Mouse (Mus musculus) kidney, adult 2 months (tissue): Measurements from ENCODE around the gene Gm8994. TPM values are rescaled to one million over a fixed set of nuclear protein-coding genes. Genes with fewer than 3 reads are reported as not detected.
A peak's percentile ranks its signal among the peaks of the same experiment; 100 is the strongest.
"Not testable (repeated sequence)": the region's sequence is repeated elsewhere in the genome, so short reads cannot be mapped to it uniquely, and the experiment has no call there.

Experiments used
- DNase-seq: peaks from one replicate; pipeline ENCODE4 v3.0.0; 2021
- H3K27ac ChIP-seq: fragments of 200-500 bp; 2 replicates; pipeline ENCODE4 v1.5.1; 2012; ENCODE audit warnings: low read depth, low read length, control low read depth, inconsistent platforms; ENCODE audit not compliant: insufficient read depth
- H3K27me3 ChIP-seq: fragments of 200-500 bp; replicated peaks from 2 replicates; pipeline ENCODE4 v1.6.1; 2012; ENCODE audit warnings: mild to moderate bottlenecking, moderate library complexity, low read length, inconsistent platforms; ENCODE audit not compliant: control insufficient read depth, insufficient read depth
- H3K36me3 ChIP-seq: fragments of 200-500 bp; 2 replicates; pipeline ENCODE4 v1.6.1; 2012; ENCODE audit warnings: mild to moderate bottlenecking, moderate library complexity, low read length, inconsistent platforms; ENCODE audit not compliant: control insufficient read depth, insufficient read depth
- H3K4me1 ChIP-seq: fragments of 200-500 bp; 2 replicates; pipeline ENCODE4 v1.6.1; 2011; ENCODE audit warnings: low read length; ENCODE audit not compliant: control insufficient read depth, insufficient read depth
- H3K4me3 ChIP-seq: fragments of 200-500 bp; 2 replicates; pipeline ENCODE4 v1.5.1; 2011; ENCODE audit warnings: mild to moderate bottlenecking, low read depth, low read length, control low read depth; ENCODE audit not compliant: insufficient read depth
- CTCF ChIP-seq: fragments of 200-500 bp; conservative IDR thresholded peaks from 2 replicates; pipeline ENCODE4 v1.5.1; 2011; ENCODE audit warnings: low read depth, mild to moderate bottlenecking, control low read depth, low read length, moderate library complexity, mixed read lengths; ENCODE audit not compliant: insufficient read depth, insufficient read length
- POLR2A ChIP-seq: fragments of 200-500 bp; IDR thresholded peaks from one replicate; pipeline ENCODE4 v1.6.1; 2011; ENCODE audit warnings: low read depth, low read length, control low read depth
- WGBS: fragments of 180-500 bp; shearing (Covaris S2); methylation state at CpG from one replicate; pipeline ENCODE4 v1.1.7; 2018; 5-methylcytosine and 5-hydroxymethylcytosine counted together
- polyA plus RNA-seq: library from polyadenylated mRNA; depleted of rRNA; stranded (reverse); fragments of >200 nt; gene quantifications from 2 replicates; pipeline ENCODE4 v1.2.3, GENCODE M21; 2012; rRNA removed

Gm8994 gene
- polyA plus RNA-seq = 0.05 TPM in 1 of 2 replicates, not detected in the other

DNA sequence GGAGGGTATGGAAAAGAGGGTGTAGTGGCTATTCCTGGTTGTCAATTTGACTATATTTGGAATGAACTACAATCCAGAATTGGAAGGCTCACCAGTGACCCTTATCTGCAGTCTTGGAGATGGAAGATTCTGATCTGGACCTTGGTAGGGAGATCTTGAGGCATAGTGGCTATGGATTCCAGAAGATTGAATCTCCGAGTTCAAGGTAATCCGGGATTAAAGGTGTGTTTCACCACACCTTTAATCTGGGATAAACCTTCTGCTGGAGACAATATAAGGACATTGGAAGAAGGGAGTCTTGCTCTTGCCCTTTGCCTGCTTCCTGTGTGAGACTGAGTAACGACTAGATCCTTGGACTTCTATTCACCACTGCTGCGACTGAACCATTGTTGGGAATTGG is at the start of gene Gm8994:
TSS of gene Gm8994 (plus strand) at position 301 of the 400 bp plus-strand sequence.
- not testable (repeated sequence) for H3K36me3 ChIP-seq, H3K27me3 ChIP-seq, H3K4me3 ChIP-seq, DNase-seq, H3K4me1 ChIP-seq, H3K27ac ChIP-seq
- WGBS = 93% methylated on average over 4 of the region's 4 CpGs

DNA sequence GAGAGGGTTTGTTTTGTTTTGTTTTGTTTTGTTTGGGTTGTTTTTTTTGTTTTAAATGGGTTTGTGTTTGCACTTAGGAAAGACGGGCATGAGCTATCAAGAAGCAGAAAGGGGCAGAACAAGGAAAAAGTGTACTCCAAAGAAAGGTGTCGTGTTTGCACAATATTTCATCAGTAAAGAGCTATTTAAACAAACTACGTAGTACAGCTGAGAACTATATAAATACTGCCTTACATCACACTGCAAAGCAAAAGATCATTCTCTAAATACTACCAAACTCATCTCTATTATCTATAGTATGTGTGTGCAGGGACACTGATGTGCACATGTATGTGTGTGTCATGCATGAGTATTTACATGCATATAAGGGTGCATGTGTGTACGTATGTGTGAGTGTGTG is 49.7 kb upstream of the Gm8994 start:
- WGBS = 60% methylated on average over 4 of the region's 4 CpGs
- Histone ChIP-seq H3K27me3 (no peaks in the 10 kb centered on the region), H3K4me1 (no peaks in the 10 kb centered on the region; the same call in 1 of the 2 replicates), H3K36me3 (no peaks in the 10 kb centered on the region), H3K4me3 (no peak overlapping the region), H3K27ac (no peak overlapping the region)
- TF ChIP-seq CTCF = no peak
- no peak for TF ChIP-seq POLR2A
- no peak for DNase-seq

DNA sequence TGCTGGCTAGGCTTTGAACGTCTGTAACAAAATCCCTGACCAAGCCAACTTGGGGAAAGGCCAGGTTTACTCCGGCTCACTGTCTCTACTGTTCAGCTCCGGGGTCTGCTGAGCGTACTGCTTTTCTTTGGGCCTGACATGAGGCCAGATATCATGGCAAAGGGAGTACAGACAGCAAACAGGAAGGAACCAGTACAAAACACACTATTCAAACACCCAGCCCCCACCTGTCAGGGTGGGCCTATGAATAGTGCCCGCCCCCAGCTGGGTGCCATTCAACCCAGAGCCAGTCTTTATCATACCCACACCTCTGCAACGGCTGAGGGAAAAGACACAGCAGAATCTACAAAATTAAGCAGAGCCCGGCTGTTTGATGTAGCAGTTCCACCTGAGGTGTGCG is 42.8 kb upstream of the Gm8994 start:
- Histone ChIP-seq H3K36me3 (no peaks in the 10 kb centered on the region), H3K4me1 (no peaks in the 10 kb centered on the region), H3K4me3 (no peak overlapping the region), H3K27ac (no peak overlapping the region), H3K27me3 (no peaks in the 10 kb centered on the region)
- TF ChIP-seq POLR2A = no peak
- no peak for TF ChIP-seq CTCF
- no peak for DNase-seq
- 77% methylated on average over 8 of the region's 8 CpGs for whole genome bisulfite sequencing

DNA sequence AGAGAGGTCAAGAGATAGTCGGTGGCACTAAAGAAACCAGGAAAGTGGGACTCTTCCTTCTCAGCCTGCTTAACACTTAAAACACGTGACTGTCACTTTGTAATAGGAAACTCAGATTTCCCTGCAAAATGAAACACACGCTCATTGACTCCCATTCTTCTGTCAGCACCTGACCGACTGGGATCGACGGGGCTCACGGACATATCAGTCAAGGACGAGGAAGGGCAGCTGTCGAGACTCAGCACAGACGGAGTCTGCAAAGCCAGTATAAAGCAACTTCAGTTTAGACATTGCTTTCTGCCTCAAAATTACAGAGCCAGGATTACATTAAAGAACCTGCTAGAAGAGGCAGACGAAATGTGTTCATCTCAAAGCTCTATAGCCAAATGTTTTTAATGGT is 41.2 kb upstream of the Gm8994 start:
- no peaks in the 10 kb centered on the region for H3K36me3 ChIP-seq
- no peak overlapping the region for H3K4me3 ChIP-seq
- DNase-seq = no peak
- no peaks in the 10 kb centered on the region for H3K4me1 ChIP-seq
- no peak overlapping the region for H3K27ac ChIP-seq
- H3K27me3 ChIP-seq = no peaks in the 10 kb centered on the region
- no peak for TF ChIP-seq POLR2A
- no peak for TF ChIP-seq CTCF
- WGBS = 65% methylated on average over 11 of the region's 11 CpGs

DNA sequence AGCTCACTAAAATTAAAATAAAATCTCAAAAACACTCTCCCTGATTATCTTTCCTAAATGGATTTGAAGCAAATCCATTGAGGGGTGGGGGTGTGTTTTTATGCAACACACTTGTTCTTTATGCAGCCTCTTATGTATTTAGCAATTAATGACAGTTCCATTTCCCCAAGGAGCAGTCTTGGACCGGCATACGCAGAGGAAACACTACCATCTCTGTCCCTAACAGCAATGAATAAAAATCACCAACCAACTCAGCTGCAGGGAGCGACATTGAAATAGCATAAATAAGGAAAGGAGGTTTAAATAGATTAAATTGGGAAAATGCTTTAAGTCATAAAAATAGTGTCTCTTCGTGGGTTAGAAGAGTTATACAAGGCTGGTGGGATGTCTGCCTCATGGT is 40.8 kb upstream of the Gm8994 start:
- TF ChIP-seq CTCF (no peak), POLR2A (no peak)
- Histone ChIP-seq H3K4me3 (no peak overlapping the region), H3K27ac (no peak overlapping the region), H3K4me1 (no peaks in the 10 kb centered on the region), H3K27me3 (no peaks in the 10 kb centered on the region), H3K36me3 (no peaks in the 10 kb centered on the region)
- no peak for DNase-seq
- 67% methylated on average over 4 of the region's 4 CpGs for WGBS

DNA sequence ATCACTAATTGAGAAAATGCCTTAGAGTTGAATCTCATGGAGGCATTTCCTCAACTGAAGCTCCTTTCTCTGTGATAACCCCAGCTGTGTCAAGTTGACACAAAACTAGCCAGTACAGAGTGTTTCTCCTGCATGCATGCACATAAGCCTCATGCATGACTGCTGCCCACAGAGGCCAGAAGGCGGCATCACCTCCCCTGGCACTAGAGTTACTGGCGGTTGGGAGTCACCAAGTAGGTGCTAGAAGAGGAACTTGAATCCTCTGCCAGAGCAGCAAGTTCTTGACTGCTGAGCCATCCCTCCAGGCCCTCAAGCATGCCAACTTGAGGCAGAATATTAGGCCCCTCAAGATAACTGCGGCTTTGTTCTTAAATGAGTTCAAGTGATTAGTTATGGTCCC is 35.9 kb upstream of the Gm8994 start:
- no peak for TF ChIP-seq CTCF
- TF ChIP-seq POLR2A = no peak
- Histone ChIP-seq H3K4me3 (no peak overlapping the region), H3K27me3 (no peaks in the 10 kb centered on the region), H3K36me3 (no peaks in the 10 kb centered on the region), H3K27ac (no peak overlapping the region), H3K4me1 (no peaks in the 10 kb centered on the region)
- no peak for DNase-seq
- 80% methylated on average over 3 of the region's 3 CpGs for WGBS

DNA sequence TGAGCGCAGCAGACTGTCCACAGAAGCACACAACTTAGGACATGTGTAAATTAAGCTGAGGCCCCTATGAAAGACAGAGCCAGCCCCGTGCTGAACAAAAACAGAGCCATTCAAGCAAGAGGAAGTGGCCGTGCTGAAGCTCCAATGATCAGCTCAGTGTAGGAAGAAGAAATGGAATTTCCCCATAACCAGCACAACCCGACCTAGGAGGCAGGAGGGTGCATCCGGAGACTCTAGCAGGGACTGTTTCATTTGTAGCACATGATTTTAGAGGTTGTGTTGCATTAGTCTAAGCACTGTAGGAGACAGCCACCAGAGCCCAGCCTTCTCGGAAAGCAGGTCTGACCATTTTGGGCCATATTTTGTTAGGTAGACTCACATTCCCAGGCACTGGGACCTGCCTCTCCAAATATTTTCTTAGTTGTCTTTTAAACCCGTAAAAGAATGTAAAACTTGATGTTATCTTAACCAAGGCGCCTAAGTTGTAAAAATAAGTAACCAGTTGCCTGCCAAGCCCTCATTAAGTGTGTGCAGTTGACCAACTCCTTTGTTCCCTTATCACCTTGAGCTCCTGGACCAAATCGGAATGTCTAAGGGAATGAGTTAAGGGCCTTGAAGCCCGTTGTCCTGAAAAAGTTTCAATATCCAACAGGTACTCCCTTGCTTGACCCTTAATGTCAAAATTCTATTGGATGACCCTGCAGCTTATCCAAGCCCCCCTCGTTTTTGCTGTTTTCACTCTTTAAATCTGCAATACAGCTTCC is 35.2 kb upstream of the Gm8994 start:
- Histone ChIP-seq H3K27me3 (no peaks in the 10 kb centered on the region), H3K27ac (no peak overlapping the region), H3K36me3 (no peaks in the 10 kb centered on the region), H3K4me1 (no peaks in the 10 kb centered on the region), H3K4me3 (no peak overlapping the region)
- WGBS = 40% methylated on average over 11 of the region's 11 CpGs
- peak; percentile 10 for DNase-seq
- TF ChIP-seq CTCF (no peak), POLR2A (no peak)
